Mouse (Mus musculus): Measurements from ENCODE around the gene Vmn2r84.
A peak's percentile ranks its signal among the peaks of the same experiment; 100 is the strongest.
"Not testable (repeated sequence)": the region's sequence is repeated elsewhere in the genome, so short reads cannot be mapped to it uniquely, and the experiment has no call there.

Gene Vmn2r84

DNA sequence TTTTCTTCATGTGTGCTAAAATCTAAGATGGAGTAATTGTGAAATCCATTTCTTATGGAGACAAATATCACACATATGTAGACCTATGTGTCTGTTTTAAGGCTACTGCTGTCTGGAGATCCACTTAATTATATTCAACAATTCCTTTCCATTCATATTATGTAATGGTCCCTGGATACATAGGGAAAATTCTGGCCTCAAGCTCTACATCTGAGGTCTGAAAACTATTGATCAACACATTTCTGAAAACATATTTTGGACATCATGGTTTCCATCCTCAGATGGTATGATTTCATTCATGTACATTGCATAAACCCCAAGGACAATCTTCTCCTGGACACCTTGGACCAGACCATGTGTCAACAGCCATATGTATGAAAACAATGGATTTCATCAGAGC is at the start of gene Vmn2r84:
Vmn2r84 (minus strand) TSS at position 101 of the 400 bp plus-strand sequence.
- no peak for DNase-seq (ENCODE audit: low spot score)

DNA sequence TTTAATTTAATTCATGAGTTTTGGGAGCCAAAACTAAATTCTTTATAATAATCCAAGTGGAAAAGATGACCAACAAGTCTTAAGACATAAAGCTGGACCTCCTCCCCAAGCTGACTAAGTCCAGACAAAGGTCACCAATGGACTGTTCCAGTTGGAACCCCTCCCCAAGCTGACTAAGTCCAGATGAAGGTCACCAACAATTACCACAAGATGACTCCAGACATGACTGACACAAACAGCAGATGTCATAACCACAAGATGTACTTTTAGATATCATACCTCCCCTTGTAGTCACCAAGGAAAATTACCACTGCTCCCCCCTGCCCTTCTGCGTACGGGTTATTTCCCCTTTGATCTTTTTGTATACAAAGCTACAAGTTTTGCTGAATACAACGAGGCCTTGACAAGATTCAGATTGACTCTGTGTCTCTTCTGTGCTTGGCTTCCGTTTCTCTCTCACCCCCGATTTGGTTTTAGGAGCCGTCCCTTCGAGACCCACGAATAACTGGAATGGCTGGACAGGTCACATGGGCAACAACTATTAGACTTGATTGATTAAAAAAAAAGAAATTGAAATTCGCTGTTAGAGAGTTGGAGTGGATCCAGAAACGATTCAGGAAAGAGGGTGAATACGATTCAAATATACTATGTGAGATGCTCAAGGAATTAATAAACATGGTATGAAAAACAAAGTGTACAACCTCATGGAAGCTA is 40.2 kb upstream of the Vmn2r84 start:
- not testable (repeated sequence) for DNase-seq (ENCODE audit: low spot score)

DNA sequence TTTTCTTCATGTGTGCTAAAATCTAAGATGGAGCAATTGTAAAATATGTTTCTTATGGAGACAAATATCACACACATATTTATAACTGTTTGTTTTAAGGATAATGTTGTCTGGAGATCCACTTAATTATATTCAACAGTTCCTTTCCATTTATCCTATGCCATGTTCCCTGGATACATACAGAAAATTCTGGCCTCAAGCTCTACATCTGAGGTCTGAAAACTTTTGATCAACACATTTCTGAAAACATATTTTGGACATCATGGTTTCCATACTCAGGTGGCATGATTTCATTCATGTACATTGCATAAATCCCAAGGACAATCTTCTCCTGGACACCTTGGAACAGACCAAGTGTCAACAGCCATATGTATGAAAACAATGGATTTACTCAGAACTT is 35.5 kb upstream of the Vmn2r84 start, which contains the start of gene Vmn2r85:
Vmn2r85 (minus strand) TSS at position 101 of the 400 bp plus-strand sequence.
- DNase-seq (ENCODE audit: low spot score), result not testable (repeated sequence)

DNA sequence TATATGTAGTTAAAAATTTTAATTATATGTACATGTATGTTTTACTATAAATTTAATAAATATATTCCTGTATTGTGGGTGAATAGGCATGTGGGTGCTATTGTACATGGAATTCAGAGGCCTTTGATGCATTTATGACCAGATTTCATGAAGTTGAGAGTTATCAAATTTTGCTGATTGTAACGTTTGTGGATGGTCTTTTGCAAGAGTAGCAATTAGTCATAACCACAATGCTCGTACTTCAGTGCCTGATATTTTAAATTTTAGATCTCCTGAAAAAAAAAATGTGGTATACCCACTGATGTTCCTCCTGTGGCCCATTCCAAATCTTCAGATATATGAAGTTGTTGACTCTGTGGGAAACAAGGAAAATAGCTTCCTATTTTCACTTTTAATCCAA is 28.2 kb upstream of the Vmn2r84 start:
- not testable (repeated sequence) for DNase-seq (ENCODE audit: low spot score)

DNA sequence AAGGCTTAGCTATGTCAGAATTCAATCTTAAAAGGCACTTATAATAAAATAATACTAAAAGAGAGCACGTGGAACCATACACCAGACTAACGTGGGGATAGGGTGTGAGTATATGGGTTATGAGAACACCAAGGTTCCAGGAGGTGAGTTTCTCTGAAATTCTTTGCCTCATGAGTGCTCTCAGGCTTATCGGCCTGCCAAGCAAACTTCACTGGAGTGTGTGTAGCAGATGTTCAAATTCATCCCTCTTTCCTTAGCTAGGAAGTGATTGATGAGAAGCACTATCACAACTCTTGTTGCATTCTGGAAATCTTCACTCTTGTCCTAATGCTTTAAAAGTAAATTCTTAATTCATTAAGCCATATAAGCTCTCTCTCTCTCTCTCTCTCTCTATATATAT is 26.3 kb upstream of the Vmn2r84 start:
- DNase-seq (ENCODE audit: low spot score), result no peak

DNA sequence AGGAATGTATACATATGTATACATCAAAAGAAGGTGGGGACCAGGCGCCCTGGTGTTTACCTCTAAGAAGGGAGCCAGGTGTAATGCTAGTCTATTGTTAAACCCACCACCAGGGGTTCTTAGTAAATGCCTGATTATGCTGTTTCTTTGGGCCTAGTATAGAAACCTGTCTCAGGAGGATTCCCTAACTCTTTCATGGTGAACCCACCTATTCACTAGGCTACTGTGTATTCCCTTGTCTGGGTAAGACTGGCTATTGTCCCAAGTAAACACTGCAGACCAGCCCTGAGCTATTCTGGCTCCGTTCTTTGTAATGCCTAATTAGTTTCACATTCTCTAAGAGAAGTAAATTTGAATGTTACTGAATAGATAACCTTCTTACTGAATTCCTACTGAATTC is 25.8 kb upstream of the Vmn2r84 start:
- not testable (repeated sequence) for DNase-seq (ENCODE audit: low spot score)

DNA sequence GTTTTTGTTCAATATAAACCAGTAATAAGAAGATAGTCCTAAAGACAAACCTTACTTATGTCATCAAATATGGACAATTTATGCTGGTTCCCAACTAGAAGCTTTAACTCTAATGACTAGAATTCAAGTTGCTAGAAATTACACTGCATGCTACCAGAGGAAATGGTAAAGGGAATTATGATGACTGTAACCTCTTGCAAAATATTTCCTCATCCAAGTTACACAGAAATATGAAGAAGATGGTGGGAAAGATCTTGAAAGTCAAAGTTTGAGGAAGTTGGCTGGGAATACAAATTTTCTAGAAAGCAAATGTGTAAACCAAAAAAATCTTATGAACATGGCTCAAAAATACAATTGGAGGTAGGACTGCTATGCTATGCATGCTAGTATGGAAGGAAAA is 22.2 kb upstream of the Vmn2r84 start:
- DNase-seq (ENCODE audit: low spot score), result not testable (repeated sequence)

DNA sequence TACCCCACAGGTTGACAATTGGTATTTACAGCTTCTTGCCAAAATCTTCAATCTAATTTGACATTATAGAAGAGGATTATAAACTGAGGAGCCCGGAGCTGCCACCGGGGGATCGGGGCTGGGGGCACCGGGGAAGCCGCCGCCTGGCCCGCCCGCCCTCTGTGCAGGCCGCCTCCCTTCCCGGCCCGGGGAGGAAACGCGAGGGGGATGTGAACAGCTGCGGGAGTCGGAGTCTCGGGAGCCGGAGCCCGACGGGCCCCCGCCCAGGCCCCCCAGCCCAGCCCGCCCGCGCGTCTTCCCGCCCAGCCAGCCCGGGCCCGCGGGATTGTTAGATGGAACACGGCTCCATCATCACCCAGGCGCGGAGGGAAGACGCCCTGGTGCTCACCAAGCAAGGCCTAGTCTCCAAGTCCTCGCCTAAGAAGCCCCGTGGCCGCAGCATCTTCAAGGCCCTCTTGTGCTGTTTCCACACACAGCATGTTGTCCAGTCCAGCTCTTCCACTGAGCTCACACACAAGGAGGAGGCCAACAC is 18.1 kb upstream of the Vmn2r84 start:
- not testable (repeated sequence) for DNase-seq (ENCODE audit: low spot score)

DNA sequence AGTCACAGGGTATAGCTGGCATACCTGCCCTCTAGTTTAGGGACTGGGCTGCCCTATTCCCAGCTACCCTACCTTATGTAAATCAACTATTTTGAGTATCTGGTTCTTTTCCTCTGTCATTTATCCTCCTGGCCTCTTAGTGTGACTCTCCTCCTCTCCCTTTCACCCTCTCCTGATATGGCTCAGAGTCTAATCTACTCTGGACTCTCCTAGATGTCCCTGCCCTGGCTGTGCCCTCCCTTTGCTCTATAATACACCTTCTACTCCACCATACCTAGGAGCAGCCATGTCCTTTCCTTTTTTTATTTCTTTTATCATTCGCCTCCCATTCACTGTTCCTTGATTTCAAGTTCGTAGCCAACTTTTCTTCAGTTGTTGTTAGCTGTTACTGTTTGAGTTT is 19.0 kb downstream of the Vmn2r84 start:
- no peak for DNase-seq (ENCODE audit: low spot score)

DNA sequence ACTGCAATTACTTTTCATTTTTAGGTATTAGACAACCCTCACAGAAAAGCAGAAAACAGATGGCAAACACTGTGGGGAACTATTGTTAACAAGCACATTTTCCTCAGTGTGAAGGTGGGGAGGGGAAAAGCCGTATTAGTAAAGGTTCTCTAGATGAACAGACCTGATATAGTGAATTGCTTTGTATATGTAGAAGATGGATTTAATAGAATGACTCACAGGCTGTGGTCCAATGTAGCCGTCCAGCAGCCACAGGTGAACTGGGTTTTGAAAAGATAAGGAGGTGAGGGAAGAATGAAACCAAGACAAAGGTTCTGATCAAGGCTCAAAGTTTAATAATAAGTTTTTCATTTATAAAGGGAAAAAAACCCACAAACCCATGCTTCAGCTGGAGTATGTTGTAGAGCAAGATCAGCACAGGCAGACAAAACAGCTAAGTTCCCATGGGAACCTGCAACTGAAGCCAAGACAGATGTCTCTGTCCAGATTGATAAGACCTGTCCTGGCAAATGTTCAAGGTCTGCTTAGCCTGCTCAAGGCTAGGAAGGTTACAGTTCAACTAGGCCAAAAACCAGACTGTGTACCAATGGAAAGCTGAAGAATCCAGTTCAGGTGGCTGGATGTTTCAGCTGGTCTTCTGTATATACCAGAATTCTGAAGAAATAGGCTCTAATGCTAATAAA is 21.5 kb downstream of the Vmn2r84 start:
- no peak for DNase-seq (ENCODE audit: low spot score)

DNA sequence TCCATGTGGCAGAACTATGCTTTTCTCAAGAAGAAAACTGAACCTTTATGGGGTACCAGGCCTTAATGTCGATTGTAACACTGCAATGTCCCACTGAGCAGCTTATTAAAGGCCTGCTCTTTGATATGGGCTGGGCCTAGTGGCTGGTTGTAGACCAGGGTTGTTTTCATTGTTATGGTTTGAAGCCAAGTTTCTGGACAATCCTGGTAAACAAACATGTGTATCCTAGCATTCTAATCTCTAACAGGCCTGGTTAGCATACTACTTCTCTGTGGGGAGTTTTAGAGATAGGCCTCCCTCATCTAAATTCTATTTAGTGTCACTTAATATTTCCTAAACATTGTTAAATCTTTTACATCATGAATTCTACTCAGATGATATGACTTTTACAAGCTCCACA is 22.5 kb downstream of the Vmn2r84 start:
- DNase-seq (ENCODE audit: low spot score), result no peak

DNA sequence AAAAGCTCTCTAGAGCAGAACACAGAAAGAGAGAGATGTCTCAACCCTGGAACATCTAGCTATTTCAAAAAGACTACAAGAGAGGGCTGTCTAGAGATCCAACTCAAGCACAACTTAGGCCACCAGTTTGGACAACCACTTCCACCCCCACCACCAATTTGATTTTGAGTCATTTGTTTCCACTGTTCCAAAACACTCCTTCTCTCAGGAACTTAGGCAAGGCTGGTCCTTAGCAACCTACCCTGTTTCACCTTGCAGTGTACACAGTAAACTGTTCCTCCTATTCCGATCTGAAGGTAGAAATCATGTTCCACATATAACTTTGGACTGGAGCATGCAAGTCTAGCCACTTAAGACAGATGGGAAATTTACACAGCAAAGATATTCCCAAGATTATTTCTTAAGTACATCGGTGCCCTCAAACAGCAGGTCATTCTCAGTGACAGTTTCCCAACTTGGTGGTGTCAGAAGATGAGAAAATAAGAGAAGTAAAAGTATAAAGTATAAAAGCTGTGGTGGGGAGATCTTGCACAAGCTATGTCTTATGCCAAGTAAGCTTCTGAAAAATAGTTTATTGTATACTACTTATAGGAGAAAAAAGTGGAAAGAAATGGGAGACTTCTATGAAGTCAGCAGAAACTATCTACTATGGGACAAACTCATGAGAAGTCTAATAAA is 24.0 kb downstream of the Vmn2r84 start:
- DNase-seq (ENCODE audit: low spot score), result no peak

DNA sequence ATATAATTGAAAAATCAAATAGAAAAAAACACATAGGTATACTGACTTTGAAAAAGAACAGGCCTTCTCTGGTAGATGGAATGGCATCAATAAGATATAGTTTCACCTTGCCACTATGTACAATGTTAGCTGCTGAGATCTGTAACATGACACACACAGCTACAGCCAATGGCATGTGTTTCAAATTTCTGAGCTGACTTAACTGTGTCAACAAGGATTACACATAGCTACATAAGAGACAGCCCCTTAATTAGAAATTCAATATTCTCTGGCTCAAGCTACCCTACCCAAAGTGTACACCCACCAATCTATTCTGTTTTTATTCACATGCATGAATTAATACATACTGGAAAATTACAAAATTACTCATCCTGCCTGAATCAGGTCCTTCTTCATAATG is 25.7 kb downstream of the Vmn2r84 start:
- no peak for DNase-seq (ENCODE audit: low spot score)

DNA sequence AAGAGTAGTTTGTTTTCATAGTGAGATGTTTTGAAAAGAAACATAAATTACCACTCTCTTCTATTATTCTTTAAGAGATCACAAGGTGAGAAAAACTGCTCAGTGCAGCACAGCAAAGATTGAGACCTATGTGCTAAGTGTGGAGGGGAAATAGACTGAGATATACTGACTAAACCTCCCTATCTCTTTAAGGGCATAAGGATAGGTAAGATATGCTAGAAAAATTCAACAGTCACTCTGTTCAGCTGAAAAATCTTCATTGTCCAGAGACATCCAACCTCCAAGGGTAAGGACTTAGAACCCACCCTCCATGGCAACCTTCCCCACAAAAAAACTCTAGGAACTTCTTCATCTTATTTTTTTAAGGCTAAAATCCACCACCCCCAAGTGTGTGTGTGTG is 29.4 kb downstream of the Vmn2r84 start:
- no peak for DNase-seq (ENCODE audit: low spot score)

DNA sequence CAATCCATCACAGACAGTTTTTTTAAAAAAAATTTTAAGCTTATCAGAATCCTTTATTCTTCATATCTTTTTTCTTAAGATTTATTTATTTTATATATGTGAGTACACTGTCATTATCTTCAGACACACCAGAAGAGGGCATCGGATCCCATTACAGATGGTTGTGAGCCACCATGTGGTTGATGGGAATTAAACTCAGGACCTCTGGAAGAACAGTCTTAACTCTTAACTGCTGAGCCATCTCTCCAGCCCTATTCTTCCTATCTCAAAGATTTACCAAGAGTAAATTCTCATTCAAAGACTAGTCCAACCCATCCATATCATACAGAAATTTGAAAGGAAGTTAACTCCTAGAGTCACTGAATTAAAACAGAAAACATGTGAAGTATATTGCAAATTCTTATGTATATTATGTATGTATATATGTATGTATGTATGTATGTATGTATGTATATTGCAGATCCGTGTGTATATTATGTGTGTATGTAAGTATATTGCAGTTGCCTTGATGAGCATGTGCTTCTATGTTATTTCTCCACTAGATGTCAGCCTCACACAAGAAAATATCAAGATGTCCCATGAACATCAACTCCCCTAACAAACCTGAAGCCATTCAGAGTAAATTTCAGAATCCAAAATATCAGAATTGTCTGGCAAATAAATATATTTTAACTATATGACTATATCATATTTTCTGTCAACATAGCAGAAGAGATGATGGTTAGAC is 30.5 kb downstream of the Vmn2r84 start:
- DNase-seq (ENCODE audit: low spot score), result peak; percentile 53

DNA sequence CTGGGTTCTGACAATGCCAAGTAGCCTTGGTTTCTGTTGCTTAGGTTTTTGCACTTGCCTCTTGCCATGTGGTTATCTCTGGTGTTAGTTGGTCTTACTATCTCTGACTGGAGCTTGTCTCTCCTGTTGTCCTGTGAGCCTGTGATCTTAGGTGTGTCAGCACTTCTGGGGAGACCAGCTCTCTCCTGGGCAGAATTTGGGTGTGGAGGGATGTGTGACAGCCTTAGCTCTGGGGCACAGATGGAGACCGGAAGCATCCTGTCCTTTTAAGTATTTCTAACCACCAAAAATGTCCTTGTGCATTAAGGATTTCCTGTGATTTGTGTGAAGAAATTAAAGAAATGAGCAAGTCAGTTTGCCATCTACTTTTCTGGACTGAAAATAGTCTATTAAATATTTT is 50.1 kb downstream of the Vmn2r84 start:
- DNase-seq (ENCODE audit: low spot score), result no peak

DNA sequence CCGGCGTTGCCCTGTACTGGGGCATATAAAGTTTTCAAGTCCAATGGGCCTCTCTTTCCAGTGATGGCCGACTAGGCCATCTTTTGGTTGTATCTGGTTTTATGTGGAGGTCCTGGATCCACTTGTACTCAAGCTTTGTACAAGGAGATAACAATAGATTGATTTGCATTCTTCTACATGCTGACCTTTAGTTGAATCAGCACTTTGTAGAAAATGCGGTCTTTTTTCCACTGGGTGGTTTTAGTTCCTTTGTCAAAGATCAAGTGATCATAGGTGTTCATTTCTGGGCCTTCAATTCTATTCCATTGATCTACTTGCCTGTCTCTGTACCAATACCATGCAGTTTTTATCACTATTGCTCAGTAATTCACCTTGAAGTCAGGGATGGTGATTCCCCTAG is 54.1 kb downstream of the Vmn2r84 start:
- DNase-seq (ENCODE audit: low spot score), result not testable (repeated sequence)

DNA sequence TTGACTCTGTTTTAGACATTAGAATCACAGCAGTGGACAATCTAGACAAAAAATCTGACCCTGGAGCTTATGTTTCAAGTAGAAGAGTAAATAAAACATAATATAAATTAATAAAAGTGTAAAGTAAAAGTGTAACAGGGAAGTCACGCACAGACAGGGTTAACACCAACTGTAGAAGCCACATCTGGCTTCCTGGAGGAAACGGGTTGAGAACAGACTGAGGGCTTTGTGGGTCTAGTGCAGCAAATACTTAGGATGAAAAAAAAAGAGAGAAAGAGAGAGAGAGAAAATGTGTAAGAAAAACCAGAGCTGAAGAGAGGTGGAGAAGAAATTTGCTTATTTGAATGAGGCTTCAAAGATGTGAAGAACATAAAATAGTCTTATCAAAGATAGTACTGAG is 56.6 kb downstream of the Vmn2r84 start:
- DNase-seq (ENCODE audit: low spot score), result no peak

DNA sequence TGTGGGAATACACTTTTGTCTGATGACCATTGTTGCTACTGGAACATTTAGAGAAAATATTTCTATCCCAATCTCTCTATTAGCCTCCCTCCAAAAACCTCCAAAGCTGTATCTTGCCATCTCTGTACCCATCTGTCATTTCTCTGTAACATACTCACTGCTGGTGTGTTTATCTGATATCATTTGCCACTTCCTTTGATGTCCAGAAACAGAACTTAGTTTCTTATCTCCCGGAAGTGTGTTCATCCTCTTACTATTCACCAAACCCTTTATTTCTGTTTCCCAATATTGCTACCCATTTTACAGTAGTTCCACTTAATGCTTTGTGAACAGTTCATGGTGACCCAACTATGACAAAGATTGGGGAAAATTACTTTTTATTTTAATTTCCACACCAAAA is 57.7 kb downstream of the Vmn2r84 start:
- DNase-seq (ENCODE audit: low spot score), result no peak

DNA sequence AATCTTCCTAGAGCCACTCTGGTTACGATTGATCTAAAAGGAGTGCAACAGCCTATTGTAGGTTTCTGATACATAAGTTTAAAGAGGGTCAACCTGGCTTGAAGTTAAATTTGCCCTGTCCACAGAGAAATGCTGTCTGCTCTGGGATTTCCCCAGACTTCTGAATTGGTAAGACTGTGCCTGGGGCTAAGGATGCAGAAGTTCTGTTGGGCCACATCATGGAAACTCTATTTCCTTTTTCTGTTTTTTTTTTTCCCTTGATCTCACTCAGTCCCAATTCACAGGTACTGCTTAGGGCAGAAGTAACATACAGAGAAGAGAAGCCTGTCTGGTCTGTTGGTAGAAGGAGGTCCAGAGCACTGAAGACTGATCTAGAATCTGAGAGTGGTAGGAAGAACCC is 63.4 kb downstream of the Vmn2r84 start:
- DNase-seq (ENCODE audit: low spot score), result no peak
